Mouse (Mus musculus) c-Kit-negative CD71-positive TER-119-positive erythroid progenitor cells, embryonic 14.5 days (primary cell): ENCODE data around the gene Grid2.
"Not testable (repeated sequence)": the region's sequence is repeated elsewhere in the genome, so short reads cannot be mapped to it uniquely, and the experiment has no call there.

Experiments used
- DNase-seq: peaks from one replicate; pipeline ENCODE4 v3.0.0-alpha.2; 2013; ENCODE audit warnings: low read depth, low spot score

The Grid2 gene

DNA sequence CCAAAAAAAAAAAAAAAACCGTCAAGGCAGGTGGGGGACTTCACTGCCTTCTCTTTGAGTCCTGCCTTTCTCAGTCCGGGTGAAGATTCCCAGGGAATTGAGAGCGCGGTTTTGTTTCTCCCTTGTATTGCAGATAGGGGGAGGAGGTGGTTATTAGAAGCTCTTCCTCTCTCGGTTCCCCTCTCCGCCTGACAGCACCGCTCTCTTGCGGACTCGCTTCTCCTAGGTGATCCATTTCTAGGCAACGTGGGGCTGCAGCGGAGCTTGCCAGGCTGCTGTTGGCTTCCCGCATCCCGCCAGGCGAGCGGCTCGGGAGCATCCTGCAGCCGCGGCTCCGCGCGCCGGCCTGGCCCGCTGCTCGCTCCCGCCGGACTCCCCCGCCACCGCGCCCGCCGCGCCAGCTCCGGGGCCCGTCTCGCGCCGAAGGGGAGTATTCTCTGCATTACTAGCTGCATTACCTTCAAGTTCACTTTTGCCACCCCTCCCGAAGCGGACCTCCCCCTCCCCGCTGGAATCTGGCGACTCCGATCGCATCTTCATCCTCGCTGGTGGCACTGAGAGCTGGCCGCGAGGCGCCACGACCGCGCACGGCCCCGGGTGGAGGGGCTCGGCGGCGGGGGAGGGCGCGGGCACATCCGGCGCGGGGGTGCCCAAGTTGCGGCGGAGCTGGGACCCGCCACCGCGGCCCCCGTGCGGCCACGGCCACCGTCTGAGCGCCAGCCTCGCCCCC, at the start of gene Grid2:
Gene Grid2, plus strand, starts transcription at position 51 of the 730 bp plus-strand sequence.
- no peak for DNase-seq

DNA sequence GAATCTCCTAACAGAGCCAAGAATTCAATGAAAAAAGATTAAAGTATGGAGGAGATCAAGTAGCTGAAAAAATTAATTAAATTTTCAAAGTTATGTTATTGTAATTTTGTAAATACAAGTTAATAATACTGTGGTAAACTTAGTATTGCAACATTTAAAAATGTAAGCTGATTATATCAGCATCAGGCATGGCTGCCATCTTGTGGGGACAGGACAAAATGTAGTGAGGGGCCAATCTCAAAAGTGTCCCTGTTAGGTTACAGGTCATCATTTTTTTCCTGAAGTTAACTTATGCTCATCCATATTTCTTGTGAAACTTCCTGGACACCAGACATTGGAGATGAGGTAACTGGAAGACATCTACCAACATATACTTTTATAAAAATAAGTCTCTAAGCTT, 4.9 kb upstream of the Grid2 start:
- DNase-seq, result no peak

- DNase-seq, result no peak
Measured at GRCm38 (mm10) chr6:63256556-63257405, 1.1 kb downstream of the Grid2 start.

DNA sequence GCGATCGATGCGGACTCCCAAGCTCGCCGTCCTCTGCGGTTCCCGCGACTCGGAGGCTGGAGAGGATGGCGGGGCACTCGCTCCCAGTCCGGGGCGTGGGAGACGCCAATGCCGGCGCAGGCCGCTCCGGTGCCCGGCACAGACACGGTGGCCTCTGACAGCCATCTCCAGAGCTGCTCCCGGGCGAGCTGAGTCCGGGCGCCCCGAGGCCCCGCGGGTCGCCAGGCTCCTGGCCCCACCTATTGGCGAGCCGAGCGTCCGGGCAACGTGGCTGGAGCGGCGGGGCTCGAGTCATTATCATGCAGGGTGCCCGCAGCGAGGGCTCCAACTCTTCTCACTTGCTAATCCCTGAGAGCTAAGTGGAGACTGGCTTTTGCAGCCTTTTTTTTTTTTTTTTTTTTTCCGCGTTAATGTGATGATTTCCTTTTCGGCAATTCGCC, 1.8 kb downstream of the Grid2 start:
- no peak for DNase-seq

DNA sequence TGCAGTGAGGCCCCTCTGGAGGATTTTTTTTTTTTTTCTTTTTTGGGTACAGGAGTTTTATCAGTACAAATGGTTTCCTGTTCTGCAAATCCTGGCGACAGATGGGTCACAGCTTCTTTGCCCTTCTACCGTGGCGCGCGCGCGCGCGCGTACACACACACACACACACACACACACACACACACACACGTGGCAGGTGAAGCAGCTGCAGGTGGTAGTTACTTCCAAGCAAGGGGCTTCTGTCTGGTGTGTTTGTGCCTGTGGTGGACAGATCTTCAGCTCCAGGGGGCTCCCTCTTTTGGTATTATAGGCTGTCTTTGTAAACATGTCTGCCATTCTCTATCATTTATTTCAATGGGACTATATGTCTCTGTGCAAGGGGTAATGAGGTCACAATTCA, 2.2 kb downstream of the Grid2 start:
- no peak for DNase-seq

DNA sequence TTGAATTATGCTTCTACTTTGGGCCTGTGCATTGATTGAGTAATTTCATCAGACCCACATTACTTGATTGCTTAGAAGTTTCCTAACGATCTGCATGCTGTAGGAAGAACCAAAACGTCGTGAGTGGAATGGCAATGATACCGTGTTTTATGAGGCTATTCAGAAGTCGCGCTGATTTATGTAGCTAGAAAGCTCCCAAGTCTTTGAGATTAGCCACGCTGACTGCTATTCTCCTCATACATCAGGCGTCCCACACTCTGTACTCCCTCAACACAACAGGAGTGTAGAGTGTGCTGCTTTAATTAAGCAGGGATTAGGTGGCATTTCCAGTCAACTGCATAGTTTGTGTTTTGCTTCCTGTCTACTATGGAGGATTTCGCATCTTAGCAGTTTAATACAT, 4.1 kb downstream of the Grid2 start:
- DNase-seq, result no peak

DNA sequence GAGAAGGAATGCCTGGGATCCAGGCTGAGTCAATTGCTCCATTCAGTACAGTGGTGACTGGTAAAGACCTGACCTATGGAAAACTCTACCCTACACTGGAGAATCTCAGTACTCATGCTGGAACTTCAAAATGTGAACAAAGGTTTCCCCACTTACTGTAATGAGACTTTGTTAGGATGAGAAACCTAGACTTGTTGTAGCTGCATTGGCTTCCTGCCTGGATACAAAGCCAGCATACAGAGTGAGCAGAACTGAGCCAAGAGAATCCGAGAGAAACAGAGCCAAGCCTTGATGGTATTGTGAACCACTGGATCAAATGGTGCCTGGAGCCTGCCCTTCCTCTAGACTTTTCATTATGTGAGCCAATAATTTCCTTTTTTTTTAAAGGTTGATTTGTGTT, 28.7 kb downstream of the Grid2 start:
- no peak for DNase-seq

GRCm38 (mm10) chr6:63342438-63343004, 86.8 kb downstream of the Grid2 start:
- no peak for DNase-seq

GRCm38 (mm10) chr6:63347015-63347414, 91.3 kb downstream of the Grid2 start:
- DNase-seq, result no peak

DNA sequence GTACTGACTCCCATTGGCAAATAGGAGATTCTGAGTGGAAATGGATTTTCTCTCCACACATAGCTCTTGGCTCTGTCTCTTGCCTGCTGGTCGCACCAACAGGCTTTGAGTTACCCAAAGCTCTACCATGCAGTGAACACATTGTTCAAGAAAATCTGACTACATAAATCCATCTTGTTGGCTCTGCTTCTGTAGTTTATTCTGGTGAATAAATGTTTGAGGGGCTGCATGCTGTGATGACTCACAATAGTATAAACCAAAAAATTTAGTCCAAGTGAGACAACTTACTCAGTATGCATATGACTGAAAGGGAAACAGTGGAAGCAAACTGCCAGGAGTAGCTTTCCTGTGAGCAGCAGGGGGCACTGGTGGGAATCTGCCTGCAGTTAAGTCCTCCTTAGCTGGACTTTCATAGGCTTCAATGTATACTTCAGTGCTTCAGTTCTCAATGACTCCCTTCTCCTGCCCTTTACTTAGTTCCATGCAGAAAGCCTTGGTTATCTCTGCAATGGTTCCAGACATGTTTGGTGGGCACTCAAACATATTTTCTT, 125.5 kb downstream of the Grid2 start:
- no peak for DNase-seq

- DNase-seq, result no peak
Measured at GRCm38 (mm10) chr6:63401698-63402097, 146.0 kb downstream of the Grid2 start.

DNA sequence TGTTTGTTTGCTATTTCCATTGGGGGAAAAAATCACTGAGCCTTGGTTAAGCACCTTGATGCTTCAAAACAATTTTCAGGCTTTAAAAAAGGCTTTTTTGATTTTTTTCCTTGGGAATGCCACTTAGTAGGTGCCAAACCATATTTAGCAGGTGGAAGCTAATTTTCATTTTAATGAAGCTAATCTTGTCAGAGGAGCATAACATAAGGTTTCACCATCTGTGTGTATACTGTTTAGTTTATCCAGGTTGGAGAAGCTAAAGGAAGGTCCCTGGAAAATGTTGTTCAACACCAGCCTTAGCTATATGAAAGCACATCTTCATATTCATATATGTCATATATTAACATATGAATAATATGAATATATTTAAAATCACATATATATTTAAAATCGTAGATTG, 161.9 kb downstream of the Grid2 start:
- no peak for DNase-seq

- no peak for DNase-seq
Measured at GRCm38 (mm10) chr6:63432751-63433150, 177.1 kb downstream of the Grid2 start.

DNA sequence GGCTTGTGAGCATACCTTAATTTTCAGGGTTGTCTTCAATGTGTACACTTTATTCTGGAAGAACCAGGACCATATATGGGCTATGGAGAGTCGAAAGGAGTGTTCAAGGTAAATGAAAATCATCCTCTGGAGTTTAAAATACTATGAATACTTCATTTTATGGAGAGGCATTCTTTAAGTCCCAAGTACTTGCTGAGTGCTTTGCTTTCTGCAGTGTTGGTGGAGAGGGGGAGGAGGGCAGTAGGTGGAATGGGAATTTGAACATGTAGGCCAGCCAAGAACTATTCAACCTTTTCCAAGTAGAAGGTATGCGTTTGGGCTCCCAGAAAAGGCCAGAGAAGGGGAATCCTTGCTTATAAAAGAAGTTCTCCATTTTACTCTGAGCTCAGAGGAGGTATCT, 192.5 kb downstream of the Grid2 start:
- DNase-seq, result no peak

DNA sequence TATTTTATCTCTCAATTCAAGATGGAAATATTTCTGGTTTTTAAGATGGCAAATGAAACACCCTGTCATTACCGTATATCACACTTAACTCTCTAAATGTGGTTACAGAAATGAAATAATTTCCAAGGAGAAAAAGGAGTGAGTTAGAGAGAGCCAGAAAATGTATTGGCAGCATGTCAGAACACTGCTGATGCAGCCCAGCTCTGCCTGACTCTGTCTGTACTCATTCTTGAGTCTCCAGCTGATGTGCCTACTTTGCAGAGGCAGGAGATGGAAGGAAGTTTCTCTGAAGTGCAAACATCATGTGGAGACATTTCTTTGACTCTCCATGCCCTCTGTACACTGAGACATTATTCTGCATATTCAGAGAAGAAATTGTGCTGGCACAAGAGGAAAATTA, 226.5 kb downstream of the Grid2 start:
- no peak for DNase-seq

DNA sequence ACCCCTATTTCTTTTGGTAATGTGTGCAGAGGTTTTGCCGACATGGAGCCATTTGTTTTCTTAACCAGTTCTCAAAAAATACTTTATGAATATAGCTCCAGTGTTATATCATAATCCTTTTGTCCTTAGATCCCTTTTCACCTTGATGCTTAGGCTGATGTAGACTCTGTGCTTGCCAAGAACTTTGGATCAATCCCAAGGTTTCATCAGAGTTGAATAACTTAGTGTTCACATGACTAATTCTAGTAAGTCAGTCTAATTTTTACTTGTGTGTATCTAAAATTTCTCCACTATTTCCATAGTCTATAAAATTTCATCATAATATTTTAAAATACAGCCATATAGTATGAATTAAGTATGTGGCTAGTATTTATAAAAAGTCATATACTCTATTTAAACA, 259.3 kb downstream of the Grid2 start:
- DNase-seq, result no peak

DNA sequence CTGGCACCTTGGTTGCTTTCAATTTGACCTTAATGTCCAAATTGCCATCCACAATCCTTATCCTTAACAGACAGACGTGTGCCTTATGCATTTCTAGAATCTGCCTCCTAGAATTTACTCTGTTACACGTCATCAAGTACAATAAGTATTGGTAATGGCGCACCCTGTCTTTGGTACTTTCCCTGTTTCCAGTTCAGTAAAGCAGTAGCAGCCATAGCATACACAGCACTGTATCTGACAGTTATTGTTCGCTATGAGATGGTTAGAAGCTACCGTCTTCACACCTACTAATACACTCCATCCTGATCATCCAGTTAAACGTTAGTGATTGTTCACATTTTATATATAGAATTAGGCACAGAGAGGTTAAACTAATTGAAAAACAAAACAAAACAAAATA, 260.3 kb downstream of the Grid2 start:
- DNase-seq, result no peak

GRCm38 (mm10) chr6:63531751-63532150, 276.1 kb downstream of the Grid2 start:
- no peak for DNase-seq

GRCm38 (mm10) chr6:63532901-63533300, 277.2 kb downstream of the Grid2 start:
- DNase-seq, result no peak

DNA sequence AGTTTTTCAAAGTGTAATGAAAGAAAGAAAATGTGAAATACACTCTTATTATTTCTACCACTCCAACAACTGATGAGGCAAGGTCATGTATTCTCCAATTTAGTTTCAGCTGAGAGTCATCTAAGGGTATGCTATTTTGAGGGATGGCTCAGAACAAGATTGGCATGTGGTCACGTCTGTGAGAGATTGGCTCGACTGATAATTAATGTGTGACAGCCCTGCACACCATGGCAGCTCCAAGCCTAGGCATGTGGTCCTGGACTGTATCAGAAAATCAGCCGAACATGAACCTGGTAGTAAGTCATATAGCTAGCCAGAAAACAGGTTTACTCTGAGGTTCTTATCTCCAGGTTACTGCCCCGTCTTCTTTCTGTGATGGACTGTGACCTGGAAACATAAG, 292.1 kb downstream of the Grid2 start:
- no peak for DNase-seq

DNA sequence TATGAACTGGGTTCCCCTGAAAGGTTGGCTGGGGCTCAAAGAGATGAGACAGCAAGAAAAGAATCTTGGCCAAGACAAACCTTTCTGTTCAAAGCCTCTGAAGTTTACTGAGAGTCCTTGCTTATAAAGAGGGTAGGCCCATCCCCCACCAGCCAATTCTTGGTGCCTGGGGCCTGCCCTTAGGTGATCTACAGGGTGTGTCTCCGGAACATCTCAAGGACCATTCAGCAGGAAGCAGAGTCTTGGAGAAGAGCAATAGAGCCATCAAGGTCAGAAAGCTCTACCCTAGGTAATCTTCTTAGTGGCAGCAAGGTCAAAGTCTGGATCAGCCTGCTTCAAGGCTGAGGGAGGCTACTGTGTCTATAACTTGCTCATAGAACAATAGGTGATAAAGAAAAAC, 313.1 kb downstream of the Grid2 start:
- not testable (repeated sequence) for DNase-seq

DNA sequence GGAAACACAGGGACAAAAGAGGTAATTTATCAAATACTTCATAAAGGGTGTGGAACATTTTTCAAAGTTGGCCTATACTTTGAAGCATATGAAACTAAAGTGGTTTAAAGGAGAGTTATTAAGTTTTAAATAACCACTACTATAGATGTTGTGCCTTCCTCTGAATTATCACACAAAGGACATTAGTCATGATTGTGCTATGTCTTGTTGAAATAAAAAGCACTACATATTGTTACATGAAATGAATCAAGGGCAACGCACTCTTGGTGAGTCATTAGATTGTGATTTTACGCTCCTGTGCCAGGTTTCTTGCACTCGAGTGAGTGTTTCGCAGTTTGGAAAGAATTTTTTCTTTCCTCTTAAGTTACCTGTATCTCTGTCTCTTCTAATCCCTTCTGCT, 335.0 kb downstream of the Grid2 start:
- no peak for DNase-seq
